Mouse (Mus musculus): ENCODE data around the gene Dnajc22. TPM values are rescaled to one million over a fixed set of nuclear protein-coding genes. Genes with fewer than 3 reads are reported as not detected.
"Not testable (repeated sequence)": the region's sequence is repeated elsewhere in the genome, so short reads cannot be mapped to it uniquely, and the experiment has no call there.

Dnajc22 gene
- total RNA-seq (2021): under 1 TPM in 1 of 2 experiments, not detected in 1; 0.30 TPM

DNA sequence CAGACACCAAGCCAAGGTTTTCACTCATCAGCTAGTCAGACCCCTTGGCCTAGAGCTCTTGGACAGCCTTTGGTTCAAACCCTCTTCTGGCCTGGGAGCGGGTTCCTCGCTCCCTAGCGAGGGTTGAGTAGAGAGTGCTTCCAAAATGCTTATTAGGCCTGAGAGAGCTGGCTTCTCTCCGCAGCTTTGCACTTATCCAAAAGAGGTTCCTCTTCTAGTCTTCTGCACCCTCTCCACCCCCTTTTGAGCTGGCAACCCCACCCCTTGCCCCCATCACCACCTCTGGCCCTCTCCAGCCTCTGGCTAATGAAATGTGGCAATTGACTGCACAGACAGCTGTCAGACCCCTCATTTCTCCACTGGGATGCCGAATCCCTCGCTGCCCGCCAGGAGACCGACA lies at the start of gene Dnajc22:
TSS of gene Dnajc22 (plus strand) at position 301 of the 400 bp plus-strand sequence.
- DNase-seq (ENCODE audit: low spot score in 2 of 2): no peak
- intact Hi-C loops (cut with DNase I): loop anchor here (10.0 kb wide), 1 partner anchor 208 kb away; no protein-coding TSS in a partner anchor

DNA sequence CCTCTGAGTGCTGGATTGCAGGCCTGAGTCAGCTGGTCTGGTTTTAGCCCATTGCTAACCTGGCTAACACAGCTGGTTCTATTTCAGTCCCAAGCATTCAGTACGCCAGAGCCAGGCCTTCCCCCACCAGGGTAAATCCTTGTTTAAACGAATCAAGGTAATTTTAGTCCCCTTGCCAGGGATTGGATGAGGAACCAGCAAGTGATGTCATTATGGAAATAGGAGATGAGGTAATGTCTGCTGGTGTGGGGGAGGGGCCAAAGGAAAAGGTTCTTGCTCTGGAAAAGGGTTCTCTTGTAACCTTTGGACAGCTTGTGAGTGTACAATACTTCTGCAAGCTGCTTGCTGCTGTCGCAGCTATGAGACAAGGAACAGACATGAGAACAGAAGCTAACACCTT lies 48.1 kb upstream of the Dnajc22 start:
- intact Hi-C loops (cut with DNase I): no loop called here
- DNase-seq (ENCODE audit: low spot score in 2 of 2): no peak

GRCm38 (mm10) chr15:99045734-99046133 lies 47.2 kb upstream of the Dnajc22 start:
- intact Hi-C loops (cut with DNase I); DNase-seq (ENCODE audit: low spot score in 2 of 2): not testable (repeated sequence)

DNA sequence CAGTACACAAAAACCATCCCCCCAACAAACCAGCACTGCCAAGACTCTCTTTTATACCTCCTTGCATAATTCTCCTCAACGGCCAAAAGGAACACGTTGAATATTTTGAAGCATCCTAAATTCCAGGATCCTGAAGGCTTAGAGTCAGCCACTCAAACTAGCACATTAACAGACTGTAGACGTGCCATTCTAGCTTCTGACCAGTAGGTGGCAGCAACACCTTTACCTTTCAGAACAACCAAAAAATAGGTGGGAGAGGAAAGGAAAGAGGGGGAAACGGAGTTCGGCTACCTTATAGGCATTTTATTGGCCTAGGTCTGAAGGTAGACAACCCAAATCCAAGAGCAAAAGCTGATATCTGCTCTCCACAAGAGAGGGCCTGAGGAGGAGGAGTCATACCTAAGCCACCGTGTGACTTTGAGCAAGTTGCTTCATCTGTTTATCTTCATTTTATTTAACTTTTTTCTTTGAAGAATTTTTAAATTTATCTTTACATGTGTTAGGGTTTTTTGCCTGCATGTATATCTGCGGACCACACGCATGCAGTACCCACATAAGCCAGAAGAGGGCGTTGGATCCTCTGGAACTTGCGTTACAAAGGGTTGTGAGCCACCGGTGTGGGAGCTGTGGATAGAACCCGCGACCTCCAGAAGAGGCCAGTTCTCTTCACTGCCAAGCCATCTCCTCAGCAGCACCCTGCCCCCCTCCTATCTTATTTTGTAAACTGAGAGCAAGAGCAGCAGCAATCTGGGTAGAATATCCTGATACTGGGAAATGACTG lies 43.3 kb upstream of the Dnajc22 start:
- intact Hi-C loops (cut with DNase I): loop anchor here (1.0 to 10.0 kb wide), 2 partner anchors 50 to 215 kb away; no protein-coding TSS in a partner anchor
- peak; percentile 55 to 71 for DNase-seq (ENCODE audit: low spot score in 2 of 2)

GRCm38 (mm10) chr15:99053373-99053772 lies 39.6 kb upstream of the Dnajc22 start:
- intact Hi-C loops (cut with DNase I): loop anchor here (10.0 kb wide), 1 partner anchor 211 kb away; no protein-coding TSS in a partner anchor
- no peak for DNase-seq (ENCODE audit: low spot score in 2 of 2)

GRCm38 (mm10) chr15:99055040-99055439 lies 37.9 kb upstream of the Dnajc22 start, which contains the start of gene Prph:
Prph (plus strand) TSS chr15:99055174.
- intact Hi-C loops (cut with DNase I): loop anchor here (5.0 to 10.0 kb wide), 2 partner anchors 142 to 210 kb away; no protein-coding TSS in a partner anchor
- DNase-seq (ENCODE audit: low spot score in 2 of 2): no peak

DNA sequence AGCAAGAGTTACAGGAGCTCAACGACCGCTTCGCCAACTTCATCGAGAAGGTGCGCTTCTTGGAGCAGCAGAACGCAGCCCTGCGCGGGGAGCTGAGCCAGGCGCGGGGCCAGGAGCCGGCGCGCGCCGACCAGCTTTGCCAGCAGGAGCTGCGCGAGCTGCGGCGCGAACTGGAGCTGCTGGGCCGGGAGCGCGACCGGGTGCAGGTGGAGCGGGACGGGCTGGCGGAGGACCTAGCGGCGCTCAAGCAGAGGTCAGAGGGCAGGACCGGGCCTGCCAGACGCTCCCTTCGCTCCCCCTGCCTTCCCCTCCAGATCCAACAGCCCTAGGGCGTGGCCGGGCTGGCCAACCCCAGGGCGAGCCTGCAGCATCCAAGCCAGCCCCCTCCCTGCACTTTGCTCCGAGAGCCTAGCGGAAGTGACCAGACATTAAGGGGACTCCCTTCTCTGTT lies 37.4 kb upstream of the Dnajc22 start:
- DNase-seq (ENCODE audit: low spot score in 2 of 2): peak; percentile 32 to 36
- intact Hi-C loops (cut with DNase I): loop anchor here (5.0 to 10.0 kb wide), 2 partner anchors 142 to 209 kb away; no protein-coding TSS in a partner anchor

GRCm38 (mm10) chr15:99056332-99056731 lies 36.6 kb upstream of the Dnajc22 start:
- intact Hi-C loops (cut with DNase I): loop anchor here (5.0 to 10.0 kb wide), 2 partner anchors 141 to 208 kb away; no protein-coding TSS in a partner anchor
- no peak for DNase-seq (ENCODE audit: low spot score in 2 of 2)

- DNase-seq (ENCODE audit: low spot score in 2 of 2): no peak
- intact Hi-C loops (cut with DNase I): loop anchor here (5.0 kb wide), 1 partner anchor 47 kb away; no protein-coding TSS in a partner anchor
Observed at GRCm38 (mm10) chr15:99065557-99066165, 27.3 kb upstream of the Dnajc22 start.

GRCm38 (mm10) chr15:99071988-99072387 lies 21.0 kb upstream of the Dnajc22 start:
- intact Hi-C loops (cut with DNase I): no loop called here
- DNase-seq (ENCODE audit: low spot score in 2 of 2): no peak

GRCm38 (mm10) chr15:99074019-99074599 lies 18.9 kb upstream of the Dnajc22 start, which contains the start of gene Troap:
Troap (plus strand) TSS chr15:99074575.
- intact Hi-C loops (cut with DNase I): no loop called here
- DNase-seq (ENCODE audit: low spot score in 2 of 2): no peak

DNA sequence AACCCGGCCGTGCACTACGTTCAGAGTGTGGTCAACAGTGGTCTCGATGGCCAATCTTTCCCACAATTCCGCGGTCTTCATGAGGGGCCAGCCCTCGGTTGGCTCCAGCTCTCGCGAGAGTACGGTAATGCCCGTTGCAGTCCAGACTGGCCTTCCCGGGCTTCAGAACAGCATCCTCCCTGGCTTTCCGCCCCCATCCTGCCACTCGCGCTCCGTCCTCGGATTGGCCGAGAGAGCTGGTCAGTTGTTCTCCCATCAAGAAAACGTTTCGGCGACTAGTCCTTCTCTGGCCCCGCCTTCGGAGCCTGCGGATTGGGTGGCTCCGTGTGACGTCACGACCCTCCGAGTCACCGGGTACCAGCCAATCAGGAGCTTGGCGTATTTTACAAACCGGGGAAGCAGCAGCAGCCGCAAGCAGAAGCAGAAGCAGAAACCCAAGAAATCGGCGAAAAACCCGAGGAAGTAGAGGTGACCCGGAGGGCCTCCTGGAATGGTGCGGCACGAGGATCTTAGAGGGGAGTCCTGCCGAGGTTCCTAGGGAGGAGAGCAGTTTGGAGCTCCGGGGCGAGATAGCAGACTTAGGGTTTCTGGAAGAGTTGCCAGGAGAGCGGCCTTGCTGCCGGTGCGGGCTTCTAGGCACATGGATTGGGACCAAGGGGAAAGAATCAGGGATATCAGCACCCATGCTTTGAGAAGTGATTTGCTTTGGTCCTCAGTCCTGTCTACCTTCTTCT lies 18.2 kb upstream of the Dnajc22 start:
- peak; percentile 99 for DNase-seq (ENCODE audit: low spot score in 2 of 2)
- intact Hi-C loops (cut with DNase I): no loop called here

DNA sequence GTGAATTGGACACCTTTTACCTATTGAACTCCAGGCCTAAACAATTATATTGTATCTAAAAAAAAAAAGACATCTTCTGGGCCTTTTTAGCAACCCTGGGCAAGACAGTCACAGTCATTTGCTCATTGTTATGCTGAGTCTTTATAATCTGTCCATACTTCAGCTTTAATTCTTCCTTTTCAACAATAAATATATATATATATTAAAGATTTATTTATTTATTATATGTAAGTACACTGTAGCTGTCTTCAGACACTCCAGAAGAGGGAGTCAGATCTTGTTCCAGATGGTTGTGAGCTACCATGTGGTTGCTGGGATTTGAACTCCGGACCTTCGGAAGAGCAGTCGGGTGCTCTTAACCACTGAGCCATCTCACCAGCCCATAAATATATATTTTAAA lies 17.0 kb upstream of the Dnajc22 start:
- DNase-seq (ENCODE audit: low spot score in 2 of 2); intact Hi-C loops (cut with DNase I): not testable (repeated sequence)

- no peak for DNase-seq (ENCODE audit: low spot score in 2 of 2)
- intact Hi-C loops (cut with DNase I): no loop called here
Observed at GRCm38 (mm10) chr15:99078181-99078910, 14.6 kb upstream of the Dnajc22 start.

- DNase-seq (ENCODE audit: low spot score in 2 of 2): no peak
- intact Hi-C loops (cut with DNase I): no loop called here
Observed at GRCm38 (mm10) chr15:99079804-99080203, 13.2 kb upstream of the Dnajc22 start.

DNA sequence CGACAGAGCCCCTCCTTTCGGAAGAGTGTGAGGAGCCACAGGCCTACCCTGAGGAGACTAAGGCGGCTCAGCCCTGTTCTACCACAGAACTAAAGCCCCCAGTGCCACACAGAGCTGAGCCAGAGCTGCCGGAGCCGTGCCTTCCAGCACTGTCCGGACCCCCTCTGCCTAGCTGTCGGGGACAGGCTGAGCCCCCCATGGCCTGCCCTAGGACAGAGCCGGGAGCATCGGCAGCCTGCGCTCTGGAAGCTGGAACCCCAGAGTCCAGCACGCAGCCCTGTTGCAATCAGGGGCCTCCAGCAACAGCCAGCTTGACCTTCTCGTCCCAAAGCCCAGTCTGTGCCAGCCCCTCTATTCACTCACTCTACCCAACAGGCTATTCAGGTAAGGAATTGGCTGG lies 10.6 kb upstream of the Dnajc22 start:
- intact Hi-C loops (cut with DNase I): no loop called here

GRCm38 (mm10) chr15:99082840-99083239 lies 10.1 kb upstream of the Dnajc22 start:
- DNase-seq (ENCODE audit: low spot score in 2 of 2): no peak
- intact Hi-C loops (cut with DNase I): no loop called here

More for the DNA sequence above, 10.6 kb upstream of the Dnajc22 start:
- DNase-seq (ENCODE audit: low spot score in 2 of 2): no peak

DNA sequence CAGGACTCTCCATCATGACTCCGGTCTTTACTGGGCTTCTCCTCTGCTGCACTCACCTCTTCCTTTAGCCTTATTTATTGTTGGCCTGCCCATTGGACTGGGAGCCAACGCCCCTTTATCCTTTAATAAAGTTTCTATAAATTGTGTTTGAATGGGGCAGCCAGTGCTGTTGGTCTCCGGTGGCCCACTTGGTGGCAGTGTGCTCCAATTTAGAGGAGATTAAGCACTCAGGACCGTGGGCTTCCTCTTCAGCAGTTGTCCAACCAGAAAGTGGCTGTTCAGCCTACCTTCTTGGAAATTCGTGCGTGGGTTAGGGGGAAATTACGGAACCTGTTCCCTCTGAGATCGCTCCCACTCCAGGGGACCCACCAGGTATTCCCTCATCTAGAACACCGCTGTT lies 9.7 kb upstream of the Dnajc22 start:
- DNase-seq (ENCODE audit: low spot score in 2 of 2): peak; percentile 27 to 45
- intact Hi-C loops (cut with DNase I): no loop called here
